8 mouse cellular contexts compared by ENCODE assay signal in genomic region chr9:72639843-72640621, GRCm38 (mm10). TPM values are rescaled to one million over a fixed set of nuclear protein-coding genes. Genes with fewer than 3 reads are reported as not detected.
A peak's percentile ranks its signal among the peaks of the same experiment; 100 is the strongest.
DNase-seq lines count a peak whose midpoint lies in the region; ATAC-seq and TF ChIP-seq lines count a peak whose summit lies in the region.

No protein-coding gene starts in this region.

- TF ChIP-seq CTCF in CH12.LX (conservative IDR thresholded peaks at IDR 0.05 in 1 of 2, IDR thresholded peaks at IDR 0.05 in 1 of 2; ENCODE audit: low read depth in 2 of 2, low read length in 2 of 2) = no peak

- peak overlapping the region; percentile 7 to 49 (median 37) for H3K4me3 ChIP-seq in CH12.LX (replicated peaks in 1 of 3; ENCODE audit: low read depth in 2 of 3, low read length in 2 of 3, poor library complexity in 1 of 3)
- peak overlapping the region; percentile 32 for H3K4me3 ChIP-seq in forebrain, embryonic 11.5 days (ENCODE audit: low read depth, low read length)
- peak overlapping the region; percentile 48 for H3K4me3 ChIP-seq in heart, embryonic 15.5 days
- peak overlapping the region; percentile 32 for H3K4me3 ChIP-seq in neural tube, embryonic 15.5 days (replicated peaks)

- DNase-seq in CH12.LX (ENCODE audit: extremely low read depth) = peak; percentile 80
- DNase-seq in c-Kit-positive CD71-positive TER-119-negative erythroid progenitor cells, embryonic 14.5 days (ENCODE audit: low read depth) = peak; percentile 79
- peak; percentile 92 for DNase-seq in forebrain, embryonic 11.5 days (ENCODE audit: low spot score)
- peak; percentile 89 to 96 for DNase-seq in kidney, postnatal 25 days
- DNase-seq in lung, adult 18-20 months = peak; percentile 92 to 95
- peak; percentile 87 for DNase-seq in testis, postnatal 14 days (ENCODE audit: low spot score)

- TF ChIP-seq POLR2A in CH12.LX (IDR thresholded peaks at IDR 0.05; ENCODE audit: low read depth, low read length) = peak; percentile 62

- under 1% methylated on average over 27 of the region's 27 CpGs for WGBS in forebrain, embryonic 11.5 days
- 1% methylated on average over 27 of the region's 27 CpGs for WGBS in heart, embryonic 15.5 days
- under 1% methylated on average over 27 of the region's 27 CpGs for WGBS in neural tube, embryonic 15.5 days

- H3K4me2 ChIP-seq in CH12.LX (ENCODE audit: insufficient read depth, low read depth, poor library complexity, severe bottlenecking) = peak overlapping the region; percentile 82
- H3K4me2 ChIP-seq in forebrain, embryonic 11.5 days (ENCODE audit: low read depth, low read length, severe bottlenecking) = peak overlapping the region; percentile 40
- peak overlapping the region; percentile 70 for H3K4me2 ChIP-seq in heart, embryonic 15.5 days
- peak overlapping the region; percentile 58 for H3K4me2 ChIP-seq in neural tube, embryonic 15.5 days

- dilution Hi-C loops in CH12.LX (cut with MboI; ENCODE audit: extremely low pct_ligation_motif_present, extremely low pct_unique_long_range_greater_than_20kb, low sequenced_read_pairs) = no loop called here

- ATAC-seq in forebrain, embryonic 11.5 days (replicated peaks; ENCODE audit: low FRiP score) = peak; percentile 96
- peak; percentile 90 for ATAC-seq in heart, embryonic 15.5 days (replicated peaks; ENCODE audit: insufficient number of reproducible peaks, insufficient read depth, low FRiP score, low read depth)
- peak; percentile 92 for ATAC-seq in neural tube, embryonic 15.5 days (ENCODE audit: low FRiP score)

- peak overlapping the region; percentile 27; the same call in 1 of the 2 replicates for H3K9ac ChIP-seq in CH12.LX (ENCODE audit: insufficient read depth, low read depth)
- H3K9ac ChIP-seq in forebrain, embryonic 11.5 days (ENCODE audit: low read length) = peak overlapping the region; percentile 74
- peak overlapping the region; percentile 60 for H3K9ac ChIP-seq in heart, embryonic 15.5 days
- peak overlapping the region; percentile 53 for H3K9ac ChIP-seq in neural tube, embryonic 15.5 days (replicated peaks)

- no peak for TF ChIP-seq EP300 in CH12.LX (IDR thresholded peaks at IDR 0.05; ENCODE audit: low read length)

- H3K27ac ChIP-seq in CH12.LX (ENCODE audit: insufficient read depth, low read depth) = peak overlapping the region; percentile 4; the same call in 1 of the 2 replicates
- peak overlapping the region; percentile 100 for H3K27ac ChIP-seq in forebrain, embryonic 11.5 days (ENCODE audit: low read depth, low read length)
- peak overlapping the region; percentile 98 for H3K27ac ChIP-seq in heart, embryonic 15.5 days
- peak overlapping the region; percentile 90 for H3K27ac ChIP-seq in neural tube, embryonic 15.5 days (replicated peaks)

- no peaks in the 10 kb centered on the region for H3K9me3 ChIP-seq in CH12.LX (replicated peaks; ENCODE audit: low read length)
- no peaks in the 10 kb centered on the region for H3K9me3 ChIP-seq in forebrain, embryonic 11.5 days (ENCODE audit: control insufficient read depth, low read length)
- H3K9me3 ChIP-seq in heart, embryonic 15.5 days (replicated peaks) = no peaks in the 10 kb centered on the region
- no peaks in the 10 kb centered on the region for H3K9me3 ChIP-seq in neural tube, embryonic 15.5 days (replicated peaks)

- no peak for TF ChIP-seq RAD21 in CH12.LX (IDR thresholded peaks at IDR 0.05; ENCODE audit: low read depth, low read length)

- H3K79me2 ChIP-seq in CH12.LX (replicated peaks; ENCODE audit: control insufficient read depth, extremely low read depth, insufficient read depth, poor library complexity, severe bottlenecking) = no peaks in the 10 kb centered on the region

- H3K27me3 ChIP-seq in CH12.LX (replicated peaks) = no peaks in the 10 kb centered on the region
- no peaks in the 10 kb centered on the region for H3K27me3 ChIP-seq in forebrain, embryonic 11.5 days (ENCODE audit: control insufficient read depth, insufficient read depth, low read length)
- no peaks in the 10 kb centered on the region for H3K27me3 ChIP-seq in heart, embryonic 15.5 days
- H3K27me3 ChIP-seq in neural tube, embryonic 15.5 days (replicated peaks) = no peaks in the 10 kb centered on the region

- H3K4me1 ChIP-seq in CH12.LX (ENCODE audit: control insufficient read depth in 1 of 2, insufficient read depth in 2 of 2) = peaks cover 7 to 25% of the 10 kb centered on the region in 2 experiments
- peaks cover 13% of the 10 kb centered on the region for H3K4me1 ChIP-seq in forebrain, embryonic 11.5 days (replicated peaks; ENCODE audit: control insufficient read depth, insufficient read depth, low read length)
- H3K4me1 ChIP-seq in heart, embryonic 15.5 days (replicated peaks) = peaks cover 35% of the 10 kb centered on the region
- H3K4me1 ChIP-seq in neural tube, embryonic 15.5 days = peaks cover 29% of the 10 kb centered on the region

- no peaks in the 10 kb centered on the region for H3K36me3 ChIP-seq in CH12.LX (replicated peaks in 1 of 2; ENCODE audit: control insufficient read depth in 1 of 2, insufficient read depth in 1 of 2, low read length in 1 of 2)
- H3K36me3 ChIP-seq in forebrain, embryonic 11.5 days (ENCODE audit: control insufficient read depth, insufficient read depth, low read length) = no peaks in the 10 kb centered on the region
- H3K36me3 ChIP-seq in heart, embryonic 15.5 days = no peaks in the 10 kb centered on the region
- no peaks in the 10 kb centered on the region for H3K36me3 ChIP-seq in neural tube, embryonic 15.5 days

- in situ Hi-C loops in CH12.LX (cut with MboI; ENCODE audit: low pct_ligation_motif_present, low pct_unique_long_range_greater_than_20kb, low sequenced_read_pairs) = loop anchor here (5.0 kb wide), 1 partner anchor 32 kb away; no protein-coding TSS in a partner anchor

TF ChIP-seq in CH12.LX, 34 proteins besides CTCF, POLR2A, EP300 and RAD21:
- TF ChIP-seq MYC (IDR thresholded peaks at IDR 0.05; ENCODE audit: low read depth, low read length) = peak; percentile 74
- peak; percentile 82 for TF ChIP-seq USF2 (conservative IDR thresholded peaks at IDR 0.05; ENCODE audit: low read depth, low read length)
- TF ChIP-seq BHLHE40 (IDR thresholded peaks at IDR 0.05; ENCODE audit: low read depth, low read length) = peak; percentile 79
- TF ChIP-seq ELF1 (IDR thresholded peaks at IDR 0.05; ENCODE audit: low read depth, low read length) = peak; percentile 28; the same call in 1 of the 2 replicates
- TF ChIP-seq PAX5 (IDR thresholded peaks at IDR 0.05; ENCODE audit: low read length) = no peak
- TF ChIP-seq NELFE (IDR thresholded peaks at IDR 0.05; ENCODE audit: low read depth, low read length) = peak; percentile 17; the same call in 1 of the 2 replicates
- peak; percentile 67; the same call in 1 of the 2 replicates for TF ChIP-seq TCF12 (IDR thresholded peaks at IDR 0.05; ENCODE audit: low read depth, low read length)
- no peak for TF ChIP-seq ZC3H11A (IDR thresholded peaks at IDR 0.05; ENCODE audit: low read depth, low read length)
- TF ChIP-seq CHD2 (IDR thresholded peaks at IDR 0.05; ENCODE audit: low read length) = peak; percentile 74
- no peak for TF ChIP-seq IRF4 (IDR thresholded peaks at IDR 0.05; ENCODE audit: low read depth, low read length)
- peak; percentile 29; the same call in 1 of the 2 replicates for TF ChIP-seq MEF2A (IDR thresholded peaks at IDR 0.05; ENCODE audit: borderline replicate concordance, low read depth, low read length)
- peak; percentile 53 for TF ChIP-seq NRF1 (IDR thresholded peaks at IDR 0.05; ENCODE audit: low read depth, low read length)
- peak; percentile 46 for TF ChIP-seq HCFC1 (IDR thresholded peaks at IDR 0.05; ENCODE audit: low read depth, low read length)
- peak; percentile 85 for TF ChIP-seq USF1 (IDR thresholded peaks at IDR 0.05; ENCODE audit: low read depth, low read length)
TF ChIP-seq in CH12.LX: peak in this region for 11.

RNA-seq across cellular contexts. Expression of gene Nedd4, which starts 22.1 kb away (rescaled TPM):
- total RNA-seq in CH12.LX (2012; rRNA removed) = 56.9 and 65.0 TPM in 2 replicates
- 189 and 206 TPM in 2 replicates for total RNA-seq in CH12.LX (2014; rRNA removed)
- 196 and 211 TPM in 2 replicates for polyA plus RNA-seq in CH12.LX (2012; ENCODE audit: insufficient read length, low read depth)
- polyA plus RNA-seq in forebrain, embryonic 11.5 days (2014; fragmentation: Nextera tagmentation; extraction: Ambion mirVana) = 781 and 793 TPM in 2 replicates
- polyA plus RNA-seq in heart, embryonic 15.5 days (2015; fragmentation: Nextera tagmentation; extraction: Ambion mirVana) = 450 and 481 TPM in 2 replicates
- polyA plus RNA-seq in neural tube, embryonic 15.5 days (2015; fragmentation: Nextera tagmentation; extraction: Ambion mirVana) = 375 and 397 TPM in 2 replicates

Comparison
In these comparisons a context has a peak if more than half of its experiments do, and no peak if none do; other contexts are left out.
1. Peak in every context shown above with its lines: DNase-seq, ATAC-seq, H3K4me3 ChIP-seq and H3K27ac ChIP-seq.
2. H3K27ac ChIP-seq: peak in every context shown above with its lines; median percentile 100 in forebrain, embryonic 11.5 days; 98 in heart, embryonic 15.5 days; 90 in neural tube, embryonic 15.5 days; 4 in CH12.LX.